Mouse (Mus musculus) E14TG2a.4 (cell line): ENCODE results near the gene Smarcd3.
A peak's percentile ranks its signal among the peaks of the same experiment; 100 is the strongest.

ENCODE experiments used
- H3K27me3 ChIP-seq: 2 replicates; pipeline ENCODE4 v1.6.1; 2014; ENCODE audit warnings: low read length, control low read depth; ENCODE audit not compliant: insufficient read depth
- H3K36me3 ChIP-seq: 2 replicates; pipeline ENCODE4 v1.6.1; 2014; ENCODE audit warnings: low read length, control low read depth; ENCODE audit not compliant: insufficient read depth
- H3K4me1 ChIP-seq: replicated peaks from 2 replicates; pipeline ENCODE4 v1.6.1; 2014; ENCODE audit warnings: low read depth, low read length, control low read depth
- H3K4me3 ChIP-seq: replicated peaks from 2 replicates; pipeline ENCODE4 v1.5.1; 2014; ENCODE audit warnings: mild to moderate bottlenecking, low read length
- H3K9me3 ChIP-seq: 2 replicates; pipeline ENCODE4 v1.6.1; 2014; ENCODE audit warnings: low read length, control low read depth
- CTCF ChIP-seq: conservative IDR thresholded peaks from 2 replicates; pipeline ENCODE4 v1.5.1; 2014; ENCODE audit warnings: low read length
- NANOG ChIP-seq: IDR thresholded peaks from 2 replicates; pipeline ENCODE4 v1.6.1; 2014; ENCODE audit warnings: borderline replicate concordance, low read length, mixed read lengths
- POU5F1 ChIP-seq: IDR thresholded peaks from 2 replicates; pipeline ENCODE4 v1.6.1; 2014; ENCODE audit warnings: low read length, borderline replicate concordance

Gene Smarcd3

GRCm38 (mm10) chr5:24623986-24624821 is at the start of gene Smarcd3:
Gene Smarcd3 (minus strand): TSS chr5:24624411.
- Histone ChIP-seq H3K27me3 (peaks cover 60% of the 10 kb centered on the region), H3K36me3 (no peaks in the 10 kb centered on the region), H3K4me1 (peaks cover 22% of the 10 kb centered on the region), H3K4me3 (peak within 1 kb of the TSS; percentile 80), H3K9me3 (no peaks in the 10 kb centered on the region)
- no peak for TF ChIP-seq POU5F1
- no peak for TF ChIP-seq NANOG
- TF ChIP-seq CTCF = no peak

- Histone ChIP-seq H3K4me3 (no peak overlapping the region), H3K4me1 (no peaks in the 10 kb centered on the region), H3K9me3 (peaks cover 22% of the 10 kb centered on the region), H3K36me3 (no peaks in the 10 kb centered on the region), H3K27me3 (no peaks in the 10 kb centered on the region)
- TF ChIP-seq CTCF = no peak
- TF ChIP-seq NANOG = no peak
- no peak for TF ChIP-seq POU5F1
These were observed 37.2 kb upstream of the Smarcd3 start for GRCm38 (mm10) chr5:24661457-24661856.

GRCm38 (mm10) chr5:24659708-24660423 is 35.7 kb upstream of the Smarcd3 start:
- Histone ChIP-seq H3K4me1 (peaks cover 11% of the 10 kb centered on the region), H3K4me3 (no peak overlapping the region), H3K27me3 (no peaks in the 10 kb centered on the region), H3K36me3 (no peaks in the 10 kb centered on the region), H3K9me3 (peaks cover 7% of the 10 kb centered on the region)
- TF ChIP-seq NANOG = no peak
- no peak for TF ChIP-seq POU5F1
- TF ChIP-seq CTCF = no peak

- peaks cover 7% of the 10 kb centered on the region for H3K9me3 ChIP-seq
- H3K4me3 ChIP-seq = no peak overlapping the region
- H3K36me3 ChIP-seq = no peaks in the 10 kb centered on the region
- TF ChIP-seq CTCF (no peak), NANOG (no peak), POU5F1 (no peak)
- H3K27me3 ChIP-seq = no peaks in the 10 kb centered on the region
- H3K4me1 ChIP-seq = peaks cover 27% of the 10 kb centered on the region
These were observed 32.9 kb upstream of the Smarcd3 start for GRCm38 (mm10) chr5:24657113-24657512.

- Histone ChIP-seq H3K4me1 (peaks cover 47% of the 10 kb centered on the region), H3K4me3 (no peak overlapping the region), H3K36me3 (no peaks in the 10 kb centered on the region), H3K9me3 (peaks cover 5% of the 10 kb centered on the region), H3K27me3 (no peaks in the 10 kb centered on the region)
- TF ChIP-seq CTCF (no peak), POU5F1 (no peak), NANOG (no peak)
These were observed 30.3 kb upstream of the Smarcd3 start for GRCm38 (mm10) chr5:24654491-24654890.

GRCm38 (mm10) chr5:24652780-24653179 is 28.6 kb upstream of the Smarcd3 start:
- H3K36me3 ChIP-seq = no peaks in the 10 kb centered on the region
- no peaks in the 10 kb centered on the region for H3K27me3 ChIP-seq
- H3K4me1 ChIP-seq = peaks cover 60% of the 10 kb centered on the region
- no peaks in the 10 kb centered on the region for H3K9me3 ChIP-seq
- no peak overlapping the region for H3K4me3 ChIP-seq
- TF ChIP-seq POU5F1 (no peak), NANOG (no peak), CTCF (no peak)

GRCm38 (mm10) chr5:24651768-24652752 is 27.8 kb upstream of the Smarcd3 start:
- H3K4me1 ChIP-seq = peaks cover 68% of the 10 kb centered on the region
- TF ChIP-seq POU5F1 = no peak
- peak; percentile 66 for TF ChIP-seq CTCF
- H3K36me3 ChIP-seq = no peaks in the 10 kb centered on the region
- no peak overlapping the region for H3K4me3 ChIP-seq
- H3K27me3 ChIP-seq = no peaks in the 10 kb centered on the region
- no peaks in the 10 kb centered on the region for H3K9me3 ChIP-seq
